Mouse (Mus musculus): ENCODE data around the gene Nop2.

DNA sequence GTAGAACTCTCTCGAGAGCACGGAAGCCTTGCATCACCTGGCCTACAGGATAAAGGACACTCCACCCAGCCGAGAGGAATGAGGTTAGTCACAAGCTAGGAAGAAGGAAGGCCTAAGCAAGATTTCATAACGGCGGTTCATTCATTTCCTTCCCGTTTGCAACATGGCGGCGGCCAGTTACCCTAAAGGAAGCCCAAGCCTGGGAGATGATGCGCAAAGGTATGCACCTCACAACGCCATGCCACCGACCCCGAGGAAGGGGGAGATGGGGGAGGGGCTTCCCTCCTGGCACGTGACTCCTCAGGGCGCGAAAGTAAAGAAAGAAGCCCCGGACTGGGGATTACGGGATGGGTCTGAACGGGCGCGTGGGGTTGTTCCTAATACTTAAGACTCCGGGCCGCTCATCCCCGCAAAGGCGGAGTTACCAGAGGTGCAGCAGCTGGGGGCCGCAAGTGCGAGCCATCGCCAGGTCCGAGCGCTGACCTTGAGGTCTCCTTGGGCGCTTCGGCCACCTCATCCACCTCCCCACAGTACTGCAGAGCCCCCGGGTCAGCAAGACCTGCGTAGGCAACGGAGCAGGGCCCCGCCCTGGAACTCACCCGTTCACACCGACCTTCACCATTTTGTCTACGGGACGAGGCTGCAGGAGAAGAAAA lies 33.1 kb downstream of the Nop2 start:
- no peak for TF ChIP-seq TCF12 (IDR thresholded peaks at IDR 0.05; ENCODE audit: insufficient read depth, poor library complexity, severe bottlenecking)
- no peak for TF ChIP-seq POLR2A (IDR thresholded peaks at IDR 0.05; ENCODE audit: insufficient read length, low read depth)
- no peak for TF ChIP-seq CEBPB (IDR thresholded peaks at IDR 0.05; ENCODE audit: insufficient read depth, poor library complexity, severe bottlenecking)
- TF ChIP-seq E2F4 (IDR thresholded peaks at IDR 0.05; ENCODE audit: insufficient read depth) = peak; percentile 47
- peak; percentile 81 for TF ChIP-seq USF1 (IDR thresholded peaks at IDR 0.05; ENCODE audit: low read depth)
- TF ChIP-seq POLR2AphosphoS2 (IDR thresholded peaks at IDR 0.05; ENCODE audit: insufficient read length, low read depth) = peak; percentile 61
- no peak for TF ChIP-seq TCF3 (IDR thresholded peaks at IDR 0.05; ENCODE audit: insufficient read length, low read depth)
- no peak for TF ChIP-seq MAX (IDR thresholded peaks at IDR 0.05; ENCODE audit: low read depth)
- no peak for TF ChIP-seq SRF (IDR thresholded peaks at IDR 0.05; ENCODE audit: control insufficient read depth, insufficient read length, low read depth)
- TF ChIP-seq MYOG (IDR thresholded peaks at IDR 0.05; ENCODE audit: control insufficient read depth in 1 of 3, insufficient read depth in 1 of 3, insufficient read length in 2 of 3, low read depth in 2 of 3) = no peak
- no peak for TF ChIP-seq REST (IDR thresholded peaks at IDR 0.05; ENCODE audit: insufficient read depth, insufficient read length)
- TF ChIP-seq MYOD1 (IDR thresholded peaks at IDR 0.05; ENCODE audit: control insufficient read depth in 1 of 3, insufficient read length in 2 of 3, low read depth in 2 of 3) = no peak

Data from myocyte (in vitro differentiated cells).